Mouse (Mus musculus) yolk sac, embryonic 10.5 days (tissue): ENCODE measurements around the gene Gja3.
"Not testable (repeated sequence)": the region's sequence is repeated elsewhere in the genome, so short reads cannot be mapped to it uniquely, and the experiment has no call there.

ENCODE experiments used
- DNase-seq: peaks from one replicate; pipeline ENCODE4 v3.0.0-alpha.2; 2017; ENCODE audit warnings: low spot score

Gene Gja3

DNA sequence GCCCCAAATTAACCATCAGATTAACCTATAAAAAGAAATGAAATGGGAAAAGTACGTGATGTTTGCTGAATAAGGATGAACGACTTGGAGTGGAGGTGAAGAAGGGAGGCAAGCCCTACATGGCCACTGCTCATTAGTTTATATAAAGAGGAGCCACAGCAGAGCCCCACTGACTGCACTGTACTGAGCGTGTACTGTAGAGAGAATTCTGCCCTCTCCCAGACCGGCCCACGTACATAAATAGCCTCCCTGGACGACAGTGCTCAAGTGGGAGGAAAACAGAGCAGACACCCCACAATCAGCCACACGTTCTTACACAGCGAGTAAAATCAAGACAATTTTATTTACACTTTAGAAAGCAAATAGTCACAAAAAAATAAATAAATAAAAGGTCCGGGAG lies 23.8 kb downstream of the Gja3 start:
- no peak for DNase-seq

DNA sequence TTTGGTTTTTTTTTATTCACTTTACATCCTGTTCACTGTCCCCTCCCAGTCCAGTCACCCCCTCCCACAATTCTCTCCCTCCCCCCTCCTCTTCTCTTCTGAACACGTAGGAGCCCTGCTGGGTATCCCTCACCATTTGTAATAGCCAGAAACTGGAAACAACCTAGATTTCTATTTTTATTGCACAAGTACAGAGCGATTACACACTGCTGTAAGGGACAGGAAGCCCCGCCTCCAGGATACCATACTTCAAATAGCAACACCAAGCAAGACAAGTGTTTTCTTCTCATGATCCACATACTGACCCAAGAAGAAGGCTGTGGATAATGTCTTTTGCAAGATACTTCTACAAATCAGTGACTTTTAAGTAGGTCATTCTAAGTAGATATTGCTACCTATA lies 25.1 kb downstream of the Gja3 start:
- no peak for DNase-seq

DNA sequence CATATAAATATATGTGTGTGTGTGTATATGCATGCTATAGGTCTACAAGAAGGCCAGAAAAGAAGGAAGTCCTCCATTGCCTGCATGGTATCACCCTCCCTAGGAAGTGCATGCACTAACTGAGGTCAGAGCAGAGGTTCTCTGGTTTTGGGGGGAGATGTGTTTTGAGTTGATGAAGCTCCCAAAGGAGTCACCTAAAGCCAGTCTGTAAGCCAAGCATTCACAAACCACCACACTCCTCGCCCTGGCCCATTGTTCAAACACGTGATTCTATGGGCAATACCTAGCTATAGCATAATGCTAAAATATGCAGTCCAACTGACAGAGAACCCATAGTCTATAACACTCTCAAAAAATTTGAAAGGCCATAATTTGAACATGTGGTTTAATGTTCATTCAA lies 39.5 kb downstream of the Gja3 start:
- no peak for DNase-seq

DNA sequence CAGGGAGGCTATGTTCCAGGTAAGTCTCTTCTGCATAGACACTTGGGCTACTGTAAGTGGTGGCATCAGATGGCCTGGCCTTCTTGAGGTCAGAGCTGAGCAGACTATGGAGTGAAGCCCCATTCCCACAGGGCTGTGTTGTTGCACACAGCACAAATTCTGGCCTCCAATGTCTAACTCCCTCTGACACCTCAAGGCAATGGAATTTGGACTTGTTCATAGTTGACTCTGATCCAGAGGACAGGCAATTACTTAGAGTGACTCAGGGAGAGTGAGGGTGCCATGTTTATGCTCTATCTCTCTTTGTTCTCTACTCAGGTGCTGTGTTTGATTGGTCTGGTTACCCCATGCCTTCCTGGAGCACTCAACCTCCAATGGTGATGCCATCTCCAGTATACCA lies 41.1 kb downstream of the Gja3 start:
- DNase-seq, result not testable (repeated sequence)

DNA sequence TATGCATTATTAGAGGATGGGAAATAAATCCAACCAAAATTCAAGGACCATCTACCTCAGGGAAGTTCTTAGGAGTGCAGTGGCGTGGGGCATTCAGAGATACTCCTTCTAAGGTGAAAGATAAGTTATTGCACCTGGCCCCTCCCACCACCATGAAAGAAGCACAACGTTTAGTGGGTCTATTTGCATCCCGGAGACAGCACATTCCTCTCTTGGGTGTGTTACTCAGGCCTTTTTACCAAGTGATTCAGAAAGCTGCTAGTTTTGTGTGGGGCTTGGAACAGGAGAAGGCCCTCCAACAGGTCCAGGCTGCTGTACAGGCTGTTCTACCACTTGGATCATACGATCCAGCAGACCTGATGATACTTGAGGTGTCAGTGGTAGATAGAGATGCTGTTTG lies 69.3 kb downstream of the Gja3 start:
- no peak for DNase-seq
